Mouse (Mus musculus) heart, embryonic 12.5 days (tissue): Measurements from ENCODE around the gene Tjp2. TPM values are rescaled to one million over a fixed set of nuclear protein-coding genes. Genes with fewer than 3 reads are reported as not detected.

Experiments used
- ATAC-seq: fragments of 200-750 bp; cut with Nextera tagmentation; 2 replicates; pipeline ENCODE4 v1.8.0; 2017; ENCODE audit warnings: moderate TSS enrichment, moderate library complexity; ENCODE audit not compliant: insufficient number of reproducible peaks, low FRiP score
- H3K27ac ChIP-seq: fragments of 300-500 bp; sonication (generic); 2 replicates; pipeline ENCODE4 v1.5.1; 2016; ENCODE audit warnings: mild to moderate bottlenecking, moderate library complexity; ENCODE audit not compliant: poor library complexity, severe bottlenecking
- H3K27me3 ChIP-seq: fragments of 300-500 bp; sonication (generic); replicated peaks from 2 replicates; pipeline ENCODE4 v1.6.1; 2016; ENCODE audit warnings: mild to moderate bottlenecking, moderate library complexity
- H3K36me3 ChIP-seq: fragments of 300-500 bp; sonication (generic); 2 replicates; pipeline ENCODE4 v1.6.1; 2016; ENCODE audit warnings: mild to moderate bottlenecking, moderate library complexity
- H3K4me1 ChIP-seq: fragments of 300-500 bp; sonication (generic); replicated peaks from 2 replicates; pipeline ENCODE4 v1.6.1; 2016; ENCODE audit warnings: mild to moderate bottlenecking
- H3K4me2 ChIP-seq: fragments of 300-500 bp; sonication (generic); 2 replicates; pipeline ENCODE4 v1.6.1; 2016; ENCODE audit warnings: mild to moderate bottlenecking, moderate library complexity
- H3K4me3 ChIP-seq: fragments of 300-500 bp; sonication (generic); 2 replicates; pipeline ENCODE4 v1.5.1; 2016; ENCODE audit warnings: mild to moderate bottlenecking
- H3K9ac ChIP-seq: fragments of 300-500 bp; sonication (generic); 2 replicates; pipeline ENCODE4 v1.6.1; 2016; ENCODE audit warnings: mild to moderate bottlenecking, moderate library complexity
- H3K9me3 ChIP-seq: fragments of 300-500 bp; sonication (generic); replicated peaks from 2 replicates; pipeline ENCODE4 v1.6.1; 2016; ENCODE audit warnings: mild to moderate bottlenecking, moderate library complexity
- WGBS: fragments of 180-500 bp; shearing (Covaris S2); methylation state at CpG from one replicate; pipeline ENCODE4 v1.1.7; 2016; 5-methylcytosine and 5-hydroxymethylcytosine counted together
- polyA plus RNA-seq: library from polyadenylated mRNA; unstranded; fragments of >200 nt; fragmentation: Nextera tagmentation; extraction: Ambion mirVana; gene quantifications from 2 replicates; pipeline ENCODE4 v1.2.1, GENCODE M21; 2016

The Tjp2 gene
- polyA plus RNA-seq, 1 experiment from 2014 or later, result 31.9 TPM

GRCm38 (mm10) chr19:24220795-24221445, 3.9 kb downstream of the Tjp2 start:
- H3K27me3 ChIP-seq, result no peaks in the 10 kb centered on the region
- WGBS, result 50% methylated on average over 14 of the region's 14 CpGs
- H3K4me1 ChIP-seq, result peaks cover 24% of the 10 kb centered on the region
- no peaks in the 10 kb centered on the region for H3K9me3 ChIP-seq
- no peak overlapping the region for H3K9ac ChIP-seq
- no peaks in the 10 kb centered on the region for H3K36me3 ChIP-seq
- no peak overlapping the region for H3K27ac ChIP-seq
- ATAC-seq, result no peak
- H3K4me2 ChIP-seq, result no peak overlapping the region
- no peak overlapping the region for H3K4me3 ChIP-seq

DNA sequence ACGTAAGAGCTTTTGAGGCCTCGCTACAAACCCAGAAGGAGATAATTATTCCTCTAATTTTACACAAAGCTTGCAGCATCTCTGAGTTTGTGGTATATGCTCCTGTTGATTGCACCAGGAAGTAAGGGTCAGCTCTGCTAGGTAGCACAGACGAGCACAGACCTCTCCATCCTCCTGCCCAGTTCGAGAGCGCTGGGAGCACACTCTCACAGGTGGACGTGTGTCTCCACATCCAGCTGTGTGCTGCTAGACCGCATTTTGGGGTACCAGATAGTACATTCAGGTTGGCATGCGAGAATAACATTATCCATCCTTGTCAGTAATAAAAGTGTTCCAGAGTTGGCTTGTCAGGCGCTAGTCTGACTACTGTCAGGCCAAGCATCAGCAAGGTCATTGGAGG, 5.8 kb downstream of the Tjp2 start:
- H3K36me3 ChIP-seq, result no peaks in the 10 kb centered on the region
- no peak overlapping the region for H3K4me2 ChIP-seq
- H3K4me3 ChIP-seq, result no peak overlapping the region
- H3K9me3 ChIP-seq, result no peaks in the 10 kb centered on the region
- peak overlapping the region; percentile 38; the same call in 1 of the 2 replicates for H3K27ac ChIP-seq
- ATAC-seq, result no peak
- H3K27me3 ChIP-seq, result no peaks in the 10 kb centered on the region
- WGBS, result 70% methylated on average over 9 of the region's 9 CpGs
- H3K4me1 ChIP-seq, result peaks cover 27% of the 10 kb centered on the region
- H3K9ac ChIP-seq, result no peak overlapping the region

- no peak overlapping the region for H3K27ac ChIP-seq
- peaks cover 30% of the 10 kb centered on the region for H3K4me1 ChIP-seq
- no peak for ATAC-seq
- H3K36me3 ChIP-seq, result no peaks in the 10 kb centered on the region
- H3K9me3 ChIP-seq, result no peaks in the 10 kb centered on the region
- H3K4me3 ChIP-seq, result no peak overlapping the region
- H3K9ac ChIP-seq, result no peak overlapping the region
- H3K4me2 ChIP-seq, result no peak overlapping the region
- H3K27me3 ChIP-seq, result no peaks in the 10 kb centered on the region
- 36% methylated on average over 2 of the region's 2 CpGs for WGBS
Measured at GRCm38 (mm10) chr19:24218291-24218690, 6.5 kb downstream of the Tjp2 start.

DNA sequence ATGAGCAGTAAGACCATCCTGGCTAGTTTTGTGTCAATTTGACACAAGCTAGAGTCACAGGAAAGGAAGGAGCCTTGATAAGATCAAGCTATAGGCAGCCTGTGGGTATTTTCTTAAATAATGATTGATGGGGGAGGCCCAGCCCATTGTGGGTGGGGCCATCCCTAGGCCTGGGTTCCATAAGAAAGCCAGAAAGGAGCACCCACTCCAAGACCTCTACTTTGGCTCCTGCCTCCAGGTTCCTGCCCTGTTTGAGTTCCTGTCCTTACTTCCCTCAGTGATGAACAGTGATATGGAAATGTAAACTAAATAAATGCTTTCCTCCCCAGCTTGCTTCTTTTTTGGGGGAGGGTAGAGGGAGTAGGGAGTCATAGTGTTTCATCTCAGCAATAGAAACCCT, 7.0 kb downstream of the Tjp2 start:
- no peak overlapping the region for H3K4me3 ChIP-seq
- no peaks in the 10 kb centered on the region for H3K27me3 ChIP-seq
- peaks cover 34% of the 10 kb centered on the region for H3K4me1 ChIP-seq
- H3K9me3 ChIP-seq, result no peaks in the 10 kb centered on the region
- H3K36me3 ChIP-seq, result no peaks in the 10 kb centered on the region
- no peak overlapping the region for H3K9ac ChIP-seq
- ATAC-seq, result no peak
- H3K27ac ChIP-seq, result no peak overlapping the region
- H3K4me2 ChIP-seq, result no peak overlapping the region

GRCm38 (mm10) chr19:24216771-24217170, 8.1 kb downstream of the Tjp2 start:
- Histone ChIP-seq H3K4me1 (peaks cover 37% of the 10 kb centered on the region), H3K27me3 (no peaks in the 10 kb centered on the region), H3K4me3 (no peak overlapping the region), H3K9me3 (no peaks in the 10 kb centered on the region), H3K4me2 (no peak overlapping the region), H3K9ac (no peak overlapping the region), H3K36me3 (no peaks in the 10 kb centered on the region), H3K27ac (no peak overlapping the region)
- no peak for ATAC-seq
- 91% methylated on average over 9 of the region's 9 CpGs for WGBS

- 90% methylated on average over 7 of the region's 7 CpGs for WGBS
- no peaks in the 10 kb centered on the region for H3K36me3 ChIP-seq
- peaks cover 53% of the 10 kb centered on the region for H3K4me1 ChIP-seq
- H3K4me3 ChIP-seq, result no peak overlapping the region
- ATAC-seq, result no peak
- no peak overlapping the region for H3K4me2 ChIP-seq
- H3K9me3 ChIP-seq, result no peaks in the 10 kb centered on the region
- no peak overlapping the region for H3K27ac ChIP-seq
- no peak overlapping the region for H3K9ac ChIP-seq
- H3K27me3 ChIP-seq, result no peaks in the 10 kb centered on the region
Measured at GRCm38 (mm10) chr19:24214939-24215338, 9.9 kb downstream of the Tjp2 start.

DNA sequence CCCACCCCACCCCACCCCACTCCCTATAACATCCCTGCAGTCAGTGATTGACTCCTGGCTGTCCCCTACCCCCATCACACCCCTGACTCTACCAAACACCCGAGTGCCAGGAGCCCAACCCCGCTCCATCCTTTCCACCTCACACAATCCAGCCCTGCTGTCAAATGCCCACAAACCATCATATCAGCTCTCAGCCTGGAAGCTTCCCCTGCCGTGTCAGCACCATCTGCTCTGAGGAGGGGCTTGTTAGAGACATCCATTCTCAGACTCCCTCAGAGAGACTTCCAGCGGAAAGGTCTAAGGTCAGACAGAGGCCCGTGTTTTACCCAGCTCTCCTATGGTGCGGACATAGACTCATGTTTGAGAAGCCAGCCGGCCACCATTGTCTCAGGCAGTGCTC, 11.5 kb downstream of the Tjp2 start:
- ATAC-seq, result peak; percentile 65
- Histone ChIP-seq H3K27me3 (no peaks in the 10 kb centered on the region), H3K9ac (peak overlapping the region; percentile 8; the same call in 1 of the 2 replicates), H3K4me1 (peaks cover 46% of the 10 kb centered on the region), H3K9me3 (no peaks in the 10 kb centered on the region), H3K36me3 (no peaks in the 10 kb centered on the region), H3K4me3 (no peak overlapping the region), H3K27ac (peak overlapping the region; percentile 83), H3K4me2 (peak overlapping the region; percentile 21)
- WGBS, result 23% methylated on average over 7 of the region's 7 CpGs

GRCm38 (mm10) chr19:24212552-24213249, 12.1 kb downstream of the Tjp2 start:
- Histone ChIP-seq H3K27me3 (no peaks in the 10 kb centered on the region), H3K36me3 (no peaks in the 10 kb centered on the region), H3K9me3 (peaks cover 4% of the 10 kb centered on the region), H3K4me2 (peak overlapping the region; percentile 21), H3K4me1 (peaks cover 46% of the 10 kb centered on the region), H3K9ac (peak overlapping the region; percentile 8; the same call in 1 of the 2 replicates), H3K27ac (peak overlapping the region; percentile 83), H3K4me3 (no peak overlapping the region)
- peak; percentile 40; the same call in 1 of the 2 replicates for ATAC-seq
- WGBS, result 47% methylated on average over 12 of the region's 12 CpGs

GRCm38 (mm10) chr19:24211168-24211567, 13.7 kb downstream of the Tjp2 start:
- Histone ChIP-seq H3K4me2 (no peak overlapping the region), H3K27me3 (no peaks in the 10 kb centered on the region), H3K4me1 (peaks cover 46% of the 10 kb centered on the region), H3K27ac (no peak overlapping the region), H3K9me3 (peaks cover 4% of the 10 kb centered on the region), H3K4me3 (no peak overlapping the region), H3K9ac (no peak overlapping the region), H3K36me3 (no peaks in the 10 kb centered on the region)
- WGBS, result 63% methylated on average over 10 of the region's 10 CpGs
- no peak for ATAC-seq

- H3K9me3 ChIP-seq, result peaks cover 4% of the 10 kb centered on the region
- H3K4me2 ChIP-seq, result no peak overlapping the region
- H3K27me3 ChIP-seq, result no peaks in the 10 kb centered on the region
- ATAC-seq, result no peak
- no peak overlapping the region for H3K4me3 ChIP-seq
- peaks cover 38% of the 10 kb centered on the region for H3K4me1 ChIP-seq
- no peak overlapping the region for H3K27ac ChIP-seq
- H3K36me3 ChIP-seq, result no peaks in the 10 kb centered on the region
- no peak overlapping the region for H3K9ac ChIP-seq
- whole genome bisulfite sequencing, result 92% methylated on average over 15 of the region's 15 CpGs
Measured at GRCm38 (mm10) chr19:24209516-24209915, 15.3 kb downstream of the Tjp2 start.

DNA sequence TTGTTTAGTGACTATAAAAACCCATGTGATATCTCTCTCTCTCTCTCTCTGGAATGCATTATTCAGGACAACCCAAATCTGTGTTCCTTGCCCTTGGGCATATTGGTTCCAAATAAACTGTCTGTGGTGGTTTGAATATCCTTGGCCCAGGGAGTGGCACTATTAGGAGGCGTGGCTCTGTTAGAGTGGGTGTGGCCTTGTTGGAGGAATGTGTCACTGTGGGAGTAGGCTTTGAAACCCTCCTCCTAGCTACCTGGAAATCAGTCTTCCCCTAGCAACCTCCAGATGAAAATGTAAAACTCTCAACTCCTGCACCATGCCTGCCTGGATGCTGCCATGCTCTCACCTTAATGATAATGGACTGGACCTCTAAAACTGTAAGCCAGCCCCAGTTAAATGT, 16.9 kb downstream of the Tjp2 start:
- Histone ChIP-seq H3K27me3 (no peaks in the 10 kb centered on the region), H3K4me3 (no peak overlapping the region), H3K4me1 (peaks cover 32% of the 10 kb centered on the region), H3K4me2 (no peak overlapping the region), H3K27ac (no peak overlapping the region), H3K9ac (no peak overlapping the region), H3K9me3 (peaks cover 4% of the 10 kb centered on the region), H3K36me3 (no peaks in the 10 kb centered on the region)
- 73% methylated on average over 1 of the region's 1 CpGs for WGBS
- no peak for ATAC-seq
